Mouse (Mus musculus) CD4-positive helper T cell, adult 2 months (primary cell): ENCODE data around the gene S100a8.
A peak's percentile ranks its signal among the peaks of the same experiment; 100 is the strongest.

Source experiments
- DNase-seq: peaks from one replicate; pipeline ENCODE4 v3.0.0-alpha.2; 2012; ENCODE audit warnings: low read depth, missing footprints, low spot score

Gene S100a8

DNA sequence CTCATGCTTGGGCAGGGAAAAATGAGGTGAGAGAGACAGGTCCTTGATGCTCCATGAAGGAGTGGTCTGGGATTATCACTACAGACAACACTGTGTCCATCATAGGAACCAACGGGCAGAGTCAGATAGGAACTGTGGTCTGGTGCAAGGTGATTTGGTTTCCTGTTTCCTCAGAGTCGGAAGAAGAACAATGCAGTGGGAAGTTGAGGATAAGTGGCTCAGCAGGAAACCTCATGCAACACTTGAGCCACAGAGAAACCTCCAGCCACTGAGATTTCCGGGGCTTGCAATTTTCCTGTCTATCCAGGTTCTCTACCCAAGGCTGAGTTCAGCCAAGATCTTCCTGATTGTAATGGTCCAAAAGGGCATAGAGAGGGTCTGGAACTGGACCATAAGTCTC is 9.9 kb downstream of the S100a8 start:
- DNase-seq = no peak

DNA sequence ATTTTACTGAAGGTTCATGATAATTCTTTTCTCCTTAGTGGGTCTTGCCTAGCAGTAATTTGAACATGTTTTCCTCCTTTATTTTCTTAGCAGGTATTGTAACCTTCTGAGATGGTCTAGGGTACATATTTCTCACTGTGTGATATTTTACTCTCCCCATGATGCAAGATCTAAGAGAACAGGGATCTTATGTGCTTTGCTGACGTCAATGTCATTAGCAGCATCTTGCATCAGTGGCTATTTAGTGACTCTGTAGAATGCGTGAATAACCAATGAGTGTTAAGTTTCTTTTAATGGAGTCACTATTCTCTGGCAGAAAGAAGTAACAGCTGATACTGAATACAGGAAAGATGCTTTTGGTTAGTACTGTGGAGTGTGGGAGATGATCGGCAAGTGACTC is 15.2 kb downstream of the S100a8 start:
- DNase-seq = no peak

DNA sequence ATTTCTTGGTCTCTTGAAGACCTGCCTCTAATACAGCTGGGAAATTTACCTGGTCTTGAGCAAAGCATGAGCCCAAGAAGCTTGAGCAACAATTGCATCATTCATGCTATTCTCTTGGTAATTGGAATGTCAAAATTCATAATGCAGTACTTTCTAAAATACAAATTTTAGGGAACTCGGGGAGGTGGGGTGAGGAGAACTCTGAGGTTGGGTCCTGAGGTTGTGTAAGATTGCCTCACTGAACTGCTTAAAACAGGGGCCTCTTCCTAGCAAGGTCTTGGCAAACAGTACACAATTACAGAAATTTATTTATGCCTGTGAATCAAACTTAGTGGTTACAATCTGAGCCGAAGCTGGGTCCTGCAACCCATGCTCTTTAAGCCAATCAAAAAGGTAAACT is 18.1 kb downstream of the S100a8 start:
- DNase-seq = no peak

DNA sequence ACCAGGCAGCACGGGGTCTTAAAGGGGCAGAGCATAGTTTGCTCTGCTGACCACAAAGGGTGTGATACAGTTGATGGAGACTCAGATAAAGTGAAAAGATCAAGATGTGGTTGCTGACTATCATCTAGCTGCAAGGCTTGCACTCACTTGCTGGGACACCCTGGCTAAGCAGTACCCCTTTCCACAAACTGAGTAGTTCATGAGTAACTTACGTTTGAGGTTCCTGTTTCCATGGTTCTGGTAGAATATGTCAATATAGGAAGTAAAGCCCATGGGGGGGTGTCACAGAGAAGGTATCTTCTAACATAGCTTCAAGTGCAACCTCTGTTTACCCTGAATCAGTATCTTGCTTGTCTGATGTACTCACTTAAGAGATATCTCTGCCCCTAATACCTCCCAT is 24.7 kb downstream of the S100a8 start:
- no peak for DNase-seq

GRCm38 (mm10) chr3:90695613-90696012 is 26.8 kb downstream of the S100a8 start, which contains the start of gene S100a9:
S100a9 (minus strand) TSS chr3:90695721.
- DNase-seq = no peak

GRCm38 (mm10) chr3:90702244-90702643 is 33.5 kb downstream of the S100a8 start:
- no peak for DNase-seq

DNA sequence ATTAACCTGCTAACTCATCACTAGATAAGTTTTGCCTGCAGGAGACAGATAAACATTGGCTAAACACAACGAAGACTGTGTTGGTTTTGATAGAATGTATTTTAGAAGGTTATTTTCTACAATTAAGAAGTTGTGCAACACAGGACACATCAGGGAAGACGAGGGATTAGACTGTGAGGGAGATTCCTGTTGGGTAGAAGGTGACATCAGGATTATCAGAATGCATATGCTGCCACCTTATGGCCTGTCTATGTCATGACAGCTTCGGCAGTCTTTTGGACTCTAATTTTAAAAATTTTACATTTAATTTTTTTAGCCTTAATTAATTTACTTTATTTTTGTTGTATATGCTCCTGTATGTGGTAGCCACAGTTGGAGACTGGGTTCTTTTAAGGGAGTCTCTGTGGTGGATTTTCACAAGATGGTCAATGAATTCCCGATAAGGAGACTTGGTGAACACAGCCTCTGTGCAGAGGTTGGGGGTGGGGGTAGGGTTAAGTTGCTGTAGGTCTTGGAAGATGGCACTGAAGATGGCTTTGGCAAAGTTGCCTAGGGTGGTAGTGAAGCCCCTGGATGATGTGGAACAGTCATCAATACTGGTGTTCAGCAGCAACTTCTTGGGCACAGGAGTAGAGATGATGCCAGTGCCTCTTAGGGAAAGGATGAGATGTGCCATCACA is 39.9 kb downstream of the S100a8 start:
- peak; percentile 24 for DNase-seq

DNA sequence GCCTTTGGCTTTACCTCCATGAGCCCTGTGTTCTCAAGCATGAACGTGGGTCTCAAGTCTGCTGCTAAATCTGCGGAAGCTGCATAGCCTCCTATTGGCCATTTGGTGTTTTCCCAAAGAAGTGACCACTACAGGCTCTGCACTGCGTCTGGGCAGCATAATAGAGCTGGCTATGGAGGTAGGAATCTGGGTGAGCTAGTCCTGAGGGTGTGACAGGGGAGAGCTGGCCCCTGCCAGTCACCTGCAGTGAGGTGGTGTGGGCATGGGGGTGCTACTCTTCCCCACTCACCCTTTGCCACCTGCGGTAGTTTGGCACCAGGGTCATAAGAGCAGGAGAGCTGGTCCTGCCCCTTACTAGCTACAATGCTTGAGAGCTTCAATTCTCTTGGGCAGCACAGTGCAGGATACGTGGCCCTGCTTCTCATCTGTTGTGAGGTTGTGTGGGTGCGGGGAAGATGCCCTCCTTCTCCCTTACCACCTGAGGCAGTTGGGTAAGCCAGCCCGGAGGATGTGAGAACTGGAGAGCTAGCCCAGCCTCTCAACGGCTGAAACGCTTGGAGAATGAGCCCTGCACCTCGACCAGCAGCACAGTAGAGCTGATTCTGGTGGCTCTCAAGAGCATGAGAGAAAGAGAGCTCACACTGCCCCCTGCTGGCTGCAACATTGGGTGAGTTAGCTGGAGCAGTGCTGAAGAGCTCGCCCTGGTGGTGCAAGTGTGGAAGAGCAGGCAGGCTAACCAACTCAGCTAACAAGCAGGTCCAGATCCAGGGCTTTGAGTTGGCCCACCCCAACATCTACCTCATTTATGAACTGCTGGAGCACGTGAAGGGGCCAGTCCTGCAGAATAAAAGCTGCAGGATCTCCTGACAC is 41.0 kb downstream of the S100a8 start:
- peak; percentile 82 for DNase-seq
